Mouse (Mus musculus): ENCODE measurements at regions not wholly inside any gene's neighbourhood (a gene's known extent, or its start where the extent isn't known, plus 50 kb on each side); places are given as distances from the start of the nearest gene placed in this dataset.
A peak's percentile ranks its signal among the peaks of the same experiment; 100 is the strongest.

- Histone ChIP-seq H3K4me1 (ENCODE audit: control insufficient read depth, insufficient read depth, insufficient read length, low read length) (peaks cover 3% of the 10 kb centered on the region; the same call in 1 of the 2 replicates), H3K4me3 (ENCODE audit: insufficient read depth, low read depth, low read length) (no peak overlapping the region; the same call in 1 of the 2 replicates), H3K27ac (replicated peaks; ENCODE audit: low read depth, low read length) (peak overlapping the region; percentile 65; the same call in 1 of the 2 replicates)
These were observed 180.9 kb downstream of the Gm11146 start for GRCm38 (mm10) chr16:77421001-77421400.

- Histone ChIP-seq H3K27ac (replicated peaks; ENCODE audit: low read depth, low read length) (peak overlapping the region; percentile 80), H3K4me3 (ENCODE audit: insufficient read depth, low read depth, low read length) (peak overlapping the region; percentile 15), H3K4me1 (ENCODE audit: control insufficient read depth, insufficient read depth, insufficient read length, low read length) (peaks cover 3% of the 10 kb centered on the region; the same call in 1 of the 2 replicates)
These were observed 181.6 kb downstream of the Gm11146 start for GRCm38 (mm10) chr16:77420136-77420860.

DNA sequence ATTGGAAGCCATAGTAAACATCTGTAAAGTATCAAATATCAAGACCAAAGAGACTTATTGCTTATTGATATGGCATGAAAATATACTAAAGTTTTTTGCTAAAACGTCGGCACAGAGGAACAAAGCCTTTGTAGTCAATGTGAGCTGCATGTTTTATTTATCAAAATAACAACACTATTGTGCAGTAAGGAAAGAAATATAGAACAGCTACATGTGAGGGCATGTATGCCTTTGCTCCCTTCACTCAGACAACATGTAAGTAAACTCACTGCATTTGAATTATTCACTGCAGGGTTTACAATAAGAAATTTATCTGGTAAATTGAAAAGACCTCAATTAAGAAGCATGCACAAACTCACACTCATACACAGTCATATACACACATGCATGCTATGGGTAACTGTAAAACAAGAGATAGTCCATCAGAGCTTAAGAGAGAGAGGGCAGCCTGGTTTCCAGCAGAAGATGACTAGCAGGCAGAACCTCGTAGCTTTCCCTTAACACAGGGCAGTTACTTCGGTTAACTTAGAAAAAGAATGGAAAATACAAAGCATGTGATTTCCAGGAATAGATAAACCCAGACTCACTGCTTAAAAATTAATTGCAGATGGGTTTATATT, 182.7 kb downstream of the Gm11146 start:
- Histone ChIP-seq H3K4me1 (ENCODE audit: control insufficient read depth, insufficient read depth, insufficient read length, low read length) (peaks cover 3% of the 10 kb centered on the region; the same call in 1 of the 2 replicates), H3K4me3 (ENCODE audit: insufficient read depth, low read depth, low read length) (peak overlapping the region; percentile 23; the same call in 1 of the 2 replicates), H3K27ac (replicated peaks; ENCODE audit: low read depth, low read length) (peak overlapping the region; percentile 58)

DNA sequence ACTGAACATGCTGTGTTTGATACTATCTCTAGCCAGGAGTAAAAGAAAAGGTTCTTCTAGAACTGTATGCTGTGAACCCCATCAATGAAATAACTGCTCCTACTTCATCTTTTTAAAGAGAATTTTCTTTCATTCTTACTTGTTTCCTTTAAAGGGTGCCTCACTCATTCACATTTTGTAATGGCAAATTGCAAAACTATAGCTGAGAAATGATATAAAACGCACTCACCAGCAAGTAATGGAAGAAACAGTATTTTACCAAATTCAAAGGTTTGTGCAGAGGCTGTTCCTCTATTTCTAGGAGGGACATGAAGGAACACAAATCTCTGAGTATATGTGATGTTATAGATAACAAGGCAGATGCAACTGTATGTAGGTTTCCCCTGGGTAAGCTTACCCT, 183.4 kb downstream of the Gm11146 start:
- H3K27ac ChIP-seq (replicated peaks; ENCODE audit: low read depth, low read length), result no peak overlapping the region
- peaks cover 3% of the 10 kb centered on the region; the same call in 1 of the 2 replicates for H3K4me1 ChIP-seq (ENCODE audit: control insufficient read depth, insufficient read depth, insufficient read length, low read length)
- H3K4me3 ChIP-seq (ENCODE audit: insufficient read depth, low read depth, low read length), result no peak overlapping the region

- Histone ChIP-seq H3K4me1 (ENCODE audit: control insufficient read depth, insufficient read depth, insufficient read length, low read length) (peaks cover 3% of the 10 kb centered on the region; the same call in 1 of the 2 replicates), H3K27ac (replicated peaks; ENCODE audit: low read depth, low read length) (peak overlapping the region; percentile 91), H3K4me3 (ENCODE audit: insufficient read depth, low read depth, low read length) (0 out of 2 replicates have a peak overlapping the region, but pooled peaks have one; percentile 13)
These were observed 184.1 kb downstream of the Gm11146 start for GRCm38 (mm10) chr16:77417791-77418190.

GRCm38 (mm10) chr16:77414562-77414961, 187.3 kb downstream of the Gm11146 start:
- H3K27ac ChIP-seq (replicated peaks; ENCODE audit: low read depth, low read length), result no peak overlapping the region
- no peak overlapping the region for H3K4me3 ChIP-seq (ENCODE audit: insufficient read depth, low read depth, low read length)
- no peaks in the 10 kb centered on the region; the same call in 1 of the 2 replicates for H3K4me1 ChIP-seq (ENCODE audit: control insufficient read depth, insufficient read depth, insufficient read length, low read length)

- Histone ChIP-seq H3K4me1 (ENCODE audit: control insufficient read depth, insufficient read depth, insufficient read length, low read length) (no peaks in the 10 kb centered on the region), H3K4me3 (ENCODE audit: insufficient read depth, low read depth, low read length) (no peak overlapping the region), H3K27ac (replicated peaks; ENCODE audit: low read depth, low read length) (peak overlapping the region; percentile 72)
These were observed 192.7 kb downstream of the Gm11146 start for GRCm38 (mm10) chr16:77409168-77409567.

- Histone ChIP-seq H3K4me3 (ENCODE audit: insufficient read depth, low read depth, low read length) (no peak overlapping the region), H3K4me1 (ENCODE audit: control insufficient read depth, insufficient read depth, insufficient read length, low read length) (no peaks in the 10 kb centered on the region), H3K27ac (replicated peaks; ENCODE audit: low read depth, low read length) (no peak overlapping the region)
These were observed 194.9 kb downstream of the Gm11146 start for GRCm38 (mm10) chr16:77406999-77407398.

- Histone ChIP-seq H3K27ac (replicated peaks; ENCODE audit: low read depth, low read length) (no peak overlapping the region), H3K4me1 (ENCODE audit: control insufficient read depth, insufficient read depth, insufficient read length, low read length) (no peaks in the 10 kb centered on the region), H3K4me3 (ENCODE audit: insufficient read depth, low read depth, low read length) (no peak overlapping the region)
These were observed 196.0 kb downstream of the Gm11146 start for GRCm38 (mm10) chr16:77405859-77406258.

DNA sequence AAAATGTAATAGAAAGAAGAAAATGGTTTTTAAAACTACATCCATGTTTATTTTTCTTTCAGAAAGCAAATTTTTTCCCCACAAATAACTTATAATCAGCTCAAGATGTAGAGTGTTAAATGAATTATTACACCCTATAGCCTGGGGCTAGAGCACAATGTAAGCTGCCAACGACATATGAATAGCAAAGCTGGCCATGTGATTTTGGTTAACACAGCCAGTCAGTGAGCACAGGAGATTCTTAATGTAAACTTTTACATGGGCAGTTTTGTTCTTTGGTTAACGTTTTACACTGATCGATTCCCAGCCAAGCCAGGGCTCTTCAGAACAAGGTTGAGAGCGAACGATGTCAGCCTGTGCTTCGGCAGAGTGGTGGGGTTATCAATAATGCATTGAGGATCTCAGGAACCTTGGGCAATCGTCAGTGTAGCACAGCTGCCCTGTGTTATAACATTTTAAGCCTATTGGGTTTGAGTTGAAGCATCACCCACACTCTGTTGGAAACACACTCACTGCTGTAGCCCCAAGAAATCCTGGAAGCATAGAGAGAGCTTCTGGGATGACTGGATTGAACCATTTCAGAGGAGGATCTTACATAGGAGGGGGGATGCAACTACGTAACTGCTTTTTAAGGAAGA, 196.6 kb downstream of the Gm11146 start:
- Histone ChIP-seq H3K27ac (replicated peaks; ENCODE audit: low read depth, low read length) (no peak overlapping the region), H3K4me3 (ENCODE audit: insufficient read depth, low read depth, low read length) (no peak overlapping the region), H3K4me1 (ENCODE audit: control insufficient read depth, insufficient read depth, insufficient read length, low read length) (no peaks in the 10 kb centered on the region)

GRCm38 (mm10) chr16:77402711-77403280, 199.1 kb downstream of the Gm11146 start:
- 0 out of 2 replicates have a peak overlapping the region, but pooled peaks have one; percentile 32 for H3K27ac ChIP-seq (replicated peaks; ENCODE audit: low read depth, low read length)
- H3K4me3 ChIP-seq (ENCODE audit: insufficient read depth, low read depth, low read length), result peak overlapping the region; percentile 15
- H3K4me1 ChIP-seq (ENCODE audit: control insufficient read depth, insufficient read depth, insufficient read length, low read length), result peaks cover 4% of the 10 kb centered on the region; the same call in 1 of the 2 replicates

GRCm38 (mm10) chr16:77401185-77401943, 200.5 kb downstream of the Gm11146 start:
- H3K27ac ChIP-seq (replicated peaks; ENCODE audit: low read depth, low read length), result peak overlapping the region; percentile 50
- peaks cover 4% of the 10 kb centered on the region; the same call in 1 of the 2 replicates for H3K4me1 ChIP-seq (ENCODE audit: control insufficient read depth, insufficient read depth, insufficient read length, low read length)
- H3K4me3 ChIP-seq (ENCODE audit: insufficient read depth, low read depth, low read length), result no peak overlapping the region

GRCm38 (mm10) chr16:77400276-77400891, 201.5 kb downstream of the Gm11146 start:
- peak overlapping the region; percentile 47 for H3K4me3 ChIP-seq (ENCODE audit: insufficient read depth, low read depth, low read length)
- peaks cover 4% of the 10 kb centered on the region; the same call in 1 of the 2 replicates for H3K4me1 ChIP-seq (ENCODE audit: control insufficient read depth, insufficient read depth, insufficient read length, low read length)
- peak overlapping the region; percentile 50 for H3K27ac ChIP-seq (replicated peaks; ENCODE audit: low read depth, low read length)

- peak overlapping the region; percentile 8; the same call in 1 of the 2 replicates for H3K27ac ChIP-seq (replicated peaks; ENCODE audit: low read depth, low read length)
- peak overlapping the region; percentile 47 for H3K4me3 ChIP-seq (ENCODE audit: insufficient read depth, low read depth, low read length)
- H3K4me1 ChIP-seq (ENCODE audit: control insufficient read depth, insufficient read depth, insufficient read length, low read length), result peaks cover 4% of the 10 kb centered on the region; the same call in 1 of the 2 replicates
These were observed 202.0 kb downstream of the Gm11146 start for GRCm38 (mm10) chr16:77399846-77400275.
